Mouse (Mus musculus) frontal cortex, postnatal 10 days (tissue): ENCODE results near the gene Pi16.

Source experiments
- DNase-seq, 2 experiments: peaks; one replicate each; pipeline ENCODE4 v3.0.0; 2022; ENCODE audit warnings: low spot score in 2 of 2, mixed read lengths in 1 of 2

Pi16 gene

GRCm38 (mm10) chr17:29304376-29305057 lies 13.0 kb upstream of the Pi16 start:
- no peak for DNase-seq

GRCm38 (mm10) chr17:29305058-29305806 lies 12.2 kb upstream of the Pi16 start:
- DNase-seq, result no peak

GRCm38 (mm10) chr17:29305871-29306270 lies 11.6 kb upstream of the Pi16 start:
- DNase-seq, result no peak

- DNase-seq, result no peak
Observed at GRCm38 (mm10) chr17:29310056-29310623, 7.3 kb upstream of the Pi16 start.

- DNase-seq, result no peak
Observed at GRCm38 (mm10) chr17:29311602-29312001, 5.9 kb upstream of the Pi16 start.

GRCm38 (mm10) chr17:29312082-29312481 lies 5.4 kb upstream of the Pi16 start:
- no peak for DNase-seq

- DNase-seq, result no peak
Observed at GRCm38 (mm10) chr17:29313300-29313699, 4.2 kb upstream of the Pi16 start.

- DNase-seq, result no peak
Observed at GRCm38 (mm10) chr17:29315672-29316465, 1.6 kb upstream of the Pi16 start.

- DNase-seq, result no peak
Observed at GRCm38 (mm10) chr17:29316891-29317290, 589 bp upstream of the Pi16 start.

GRCm38 (mm10) chr17:29318731-29319250 lies 1.3 kb downstream of the Pi16 start:
- DNase-seq, result no peak

GRCm38 (mm10) chr17:29319476-29319875 lies 2.0 kb downstream of the Pi16 start:
- no peak for DNase-seq

- DNase-seq, result no peak
Observed at GRCm38 (mm10) chr17:29319881-29320639, 2.6 kb downstream of the Pi16 start.

- no peak for DNase-seq
Observed at GRCm38 (mm10) chr17:29321765-29322602, 4.5 kb downstream of the Pi16 start.

- no peak for DNase-seq
Observed at GRCm38 (mm10) chr17:29322603-29322962, 5.1 kb downstream of the Pi16 start.

- DNase-seq, result no peak
Observed at GRCm38 (mm10) chr17:29323625-29324024, 6.1 kb downstream of the Pi16 start.

- no peak for DNase-seq
Observed at GRCm38 (mm10) chr17:29325831-29326230, 8.4 kb downstream of the Pi16 start.

GRCm38 (mm10) chr17:29326531-29327529 lies 9.3 kb downstream of the Pi16 start:
- no peak for DNase-seq

- DNase-seq, result no peak
Observed at GRCm38 (mm10) chr17:29327691-29328090, 10.2 kb downstream of the Pi16 start.

- DNase-seq, result no peak
Observed at GRCm38 (mm10) chr17:29330221-29330620, 12.7 kb downstream of the Pi16 start.
